Mouse (Mus musculus) MN1 (cell line): ENCODE data around the gene Il9r.
A peak's percentile ranks its signal among the peaks of the same experiment; 100 is the strongest.

Experiments used
- DNase-seq: peaks from one replicate; pipeline ENCODE4 v3.0.0-alpha.2; 2016; ENCODE audit warnings: low spot score

The Il9r gene

GRCm38 (mm10) chr11:32200075-32200601, at the start of gene Il9r:
Il9r (minus strand) TSS chr11:32200279.
- no peak for DNase-seq

DNA sequence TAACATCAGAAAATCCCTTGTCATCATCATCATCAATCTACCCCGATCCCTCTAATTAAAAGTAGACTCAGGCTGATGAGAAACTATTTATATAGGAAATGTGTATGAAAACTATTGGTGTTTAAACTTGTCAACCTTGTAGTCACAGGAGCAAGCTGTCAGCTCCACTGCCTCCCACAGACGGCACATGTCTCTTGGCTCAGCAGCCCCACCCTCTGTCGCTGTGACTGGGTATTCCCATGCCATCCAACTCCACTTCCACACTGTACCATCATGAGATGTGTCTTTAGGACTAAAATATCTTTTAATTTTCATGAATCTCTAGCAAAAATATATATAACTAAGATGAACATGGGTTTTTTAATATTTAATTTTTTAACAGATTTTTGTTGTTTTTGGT, 48.3 kb upstream of the Il9r start:
- DNase-seq, result no peak

DNA sequence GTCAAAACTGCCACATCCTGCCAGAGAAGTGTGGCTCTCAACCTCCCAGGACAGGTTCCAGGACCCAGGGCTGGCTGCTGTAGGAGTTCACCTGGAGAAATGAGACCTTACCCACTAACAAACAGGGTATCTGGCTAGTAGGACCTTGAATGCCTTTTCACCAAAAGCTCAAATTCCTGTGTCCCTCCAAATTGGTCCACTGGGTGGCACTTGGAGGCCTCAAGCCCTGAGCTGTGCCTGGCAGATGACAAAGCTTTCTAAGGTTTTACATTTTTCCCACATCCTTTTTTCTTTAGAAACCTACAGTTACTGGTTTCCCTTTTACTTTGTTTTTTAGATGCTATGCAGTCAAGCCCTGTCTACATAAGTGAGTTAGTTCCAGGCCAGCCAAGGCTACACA, 47.0 kb upstream of the Il9r start:
- DNase-seq, result peak; percentile 60

DNA sequence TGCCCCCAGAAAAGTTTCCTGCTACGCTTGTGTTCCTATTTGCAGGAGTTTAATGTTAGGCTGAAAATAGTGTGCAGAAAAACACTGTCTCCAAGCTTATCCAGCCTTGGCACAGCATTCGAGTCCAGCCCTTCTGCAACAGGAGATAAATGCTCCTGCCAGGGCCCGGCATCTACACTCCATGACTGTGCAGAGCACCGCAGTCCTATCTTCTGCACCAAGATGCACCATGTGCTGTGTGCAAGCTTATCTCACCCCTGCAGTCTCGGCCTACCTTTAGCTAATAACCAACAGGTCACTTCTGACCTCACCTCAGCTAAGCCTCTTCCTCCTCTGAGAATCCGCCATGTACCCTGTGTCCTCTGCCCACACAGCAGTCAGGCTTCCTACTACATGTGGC, 45.5 kb upstream of the Il9r start:
- DNase-seq, result no peak

- no peak for DNase-seq
Measured at GRCm38 (mm10) chr11:32244617-32245016, 44.5 kb upstream of the Il9r start.

GRCm38 (mm10) chr11:32244064-32244463, 44.0 kb upstream of the Il9r start:
- no peak for DNase-seq

GRCm38 (mm10) chr11:32243205-32243955, 43.3 kb upstream of the Il9r start:
- no peak for DNase-seq

GRCm38 (mm10) chr11:32242209-32242608, 42.1 kb upstream of the Il9r start:
- DNase-seq, result no peak

DNA sequence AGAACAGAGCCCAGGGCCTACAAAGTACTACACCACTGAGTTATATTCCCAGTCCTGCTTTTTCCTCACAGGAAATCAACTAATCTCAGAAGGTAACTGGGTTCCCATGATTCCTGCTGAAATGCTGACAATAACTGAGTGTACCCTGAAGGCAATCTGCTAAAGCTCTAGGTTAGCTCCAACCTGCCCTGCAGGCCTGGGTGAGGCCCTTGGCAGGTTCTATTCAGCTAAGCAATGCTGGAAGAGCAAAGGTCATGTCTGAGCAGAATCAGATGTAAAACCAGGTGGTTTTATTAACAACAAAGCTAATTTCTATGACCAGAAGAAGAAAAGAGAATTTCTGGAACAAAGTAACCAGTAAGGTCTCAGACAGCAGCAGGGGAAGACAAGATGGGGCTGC, 41.3 kb upstream of the Il9r start:
- DNase-seq, result no peak

DNA sequence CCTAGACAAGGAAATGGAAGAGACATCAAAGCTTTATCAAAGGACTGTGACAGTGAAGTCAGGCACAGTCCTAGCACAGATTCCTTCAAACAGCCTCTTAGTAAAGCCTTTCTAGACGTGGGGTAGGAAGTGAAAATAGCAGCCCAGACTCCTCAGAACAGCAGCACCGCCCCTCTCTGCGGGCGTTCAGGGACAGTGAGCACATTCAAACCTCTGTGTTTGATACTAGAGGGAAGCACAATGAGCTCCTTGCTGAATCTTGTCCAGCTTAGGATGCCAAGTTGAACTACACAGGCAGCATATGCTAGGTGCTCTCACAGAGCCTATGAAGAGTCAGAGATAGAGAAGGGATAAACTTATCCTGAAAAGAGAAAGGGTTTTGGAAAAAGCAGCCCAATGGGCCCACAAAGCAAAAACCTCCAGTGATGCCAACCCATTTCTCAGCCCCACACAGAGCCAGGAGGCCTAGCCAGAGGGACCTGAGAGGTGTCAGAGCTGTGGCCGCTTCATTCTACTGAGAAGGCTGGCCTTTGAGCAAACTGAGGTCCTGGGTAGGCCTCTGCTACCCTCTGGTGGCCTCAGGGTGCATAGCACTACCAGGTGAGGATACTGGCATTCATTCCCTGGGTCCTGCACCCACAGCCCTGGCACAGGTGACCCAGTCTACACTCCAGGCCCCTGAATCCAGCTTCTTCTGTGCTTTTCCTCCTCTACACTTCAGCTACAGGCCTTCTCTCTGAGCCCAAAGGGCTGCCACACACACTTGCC, 38.2 kb upstream of the Il9r start:
- peak; percentile 82 for DNase-seq

GRCm38 (mm10) chr11:32237411-32237795, 37.3 kb upstream of the Il9r start:
- no peak for DNase-seq

DNA sequence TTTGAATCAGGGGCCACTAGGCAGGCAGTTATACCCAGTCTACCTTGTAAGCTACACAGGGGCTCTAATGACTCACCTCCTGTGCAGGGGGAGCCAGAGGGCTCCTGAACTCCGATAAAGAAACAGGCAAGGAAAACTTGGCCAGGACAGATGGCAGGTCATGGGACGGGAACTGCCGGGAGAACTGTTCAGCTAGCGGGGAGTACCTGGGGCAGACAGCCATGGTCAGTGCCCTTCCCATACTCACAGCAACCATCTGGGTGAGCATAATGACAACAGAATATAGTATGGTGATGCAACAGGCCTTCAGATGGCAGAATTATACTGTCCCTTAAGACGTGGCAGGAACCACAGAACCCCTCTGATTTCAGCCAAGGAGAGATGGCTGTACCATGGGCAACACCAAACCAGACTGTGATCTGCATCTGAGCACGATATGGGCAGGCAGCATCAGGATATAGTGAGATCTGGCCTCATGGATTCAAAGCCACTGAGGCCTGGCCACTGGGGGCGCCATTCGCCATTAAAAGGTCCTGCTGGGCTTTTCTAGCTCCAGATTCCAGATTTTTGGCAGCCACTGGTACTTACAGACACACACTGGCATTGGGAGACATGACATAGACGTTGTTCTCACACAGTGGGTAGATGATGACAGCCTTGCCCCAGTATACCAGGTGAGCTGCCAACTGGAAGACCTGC, 36.8 kb upstream of the Il9r start:
- peak; percentile 79 for DNase-seq

DNA sequence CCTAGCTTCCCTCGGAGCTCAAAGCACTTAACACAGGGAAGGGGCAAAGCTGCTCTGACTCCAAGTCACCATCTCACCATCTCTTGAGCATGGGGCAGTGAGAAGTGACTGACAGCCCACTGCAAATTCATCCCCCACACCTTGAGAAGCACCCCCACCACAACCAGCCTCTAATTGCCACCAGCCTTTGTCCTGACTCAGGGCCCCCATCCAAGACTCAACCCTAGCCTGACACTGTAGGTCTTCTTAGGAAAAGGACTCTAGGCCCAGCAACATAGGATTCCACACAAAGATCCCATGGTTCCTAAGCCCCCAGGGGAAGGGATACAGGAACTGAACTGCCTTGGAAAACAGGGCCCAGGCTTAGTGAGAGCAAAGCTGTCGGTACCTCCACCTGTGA, 36.1 kb upstream of the Il9r start:
- no peak for DNase-seq

DNA sequence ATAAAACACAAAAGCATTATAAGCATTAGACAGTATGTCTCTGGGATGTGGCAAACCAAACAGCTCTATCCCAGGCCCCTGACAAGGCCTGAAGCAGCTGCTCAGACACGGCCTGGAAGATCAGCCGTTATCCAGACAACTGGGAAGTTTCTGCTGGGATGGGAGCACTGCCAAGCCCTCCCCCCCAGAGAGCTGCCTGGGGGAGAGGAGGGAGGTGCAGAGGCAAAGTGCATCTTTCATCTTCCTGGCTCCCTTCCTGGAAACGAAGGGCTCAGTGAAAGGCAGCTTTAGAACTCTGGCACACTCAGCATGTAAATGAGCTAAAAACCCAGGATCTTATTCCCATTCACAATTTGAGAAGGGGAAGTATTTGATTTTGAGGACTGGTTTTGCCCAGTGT, 35.6 kb upstream of the Il9r start:
- peak; percentile 86 for DNase-seq

- DNase-seq, result no peak
Measured at GRCm38 (mm10) chr11:32234816-32235485, 34.9 kb upstream of the Il9r start.

DNA sequence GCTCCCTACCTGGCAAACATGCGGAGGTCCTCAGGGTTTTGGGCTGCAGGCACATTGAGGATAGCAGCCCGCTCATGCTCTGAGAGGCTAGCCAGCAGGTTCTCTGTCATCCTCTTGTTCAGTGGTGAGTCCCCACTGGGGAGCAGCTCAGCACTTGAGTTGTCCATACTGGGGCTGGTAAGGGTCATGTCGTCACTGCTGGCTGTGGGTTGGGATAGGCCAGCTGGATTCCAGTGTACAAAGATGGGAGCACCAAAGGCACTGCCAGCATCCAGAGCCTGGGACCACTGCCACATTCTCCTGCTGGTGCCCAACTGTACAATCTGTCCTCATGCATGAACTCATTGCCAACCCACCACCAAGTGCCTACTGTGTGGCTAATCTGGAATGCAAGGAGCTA, 33.8 kb upstream of the Il9r start:
- no peak for DNase-seq

GRCm38 (mm10) chr11:32232848-32233247, 32.8 kb upstream of the Il9r start:
- no peak for DNase-seq

GRCm38 (mm10) chr11:32231125-32231524, 31.0 kb upstream of the Il9r start:
- no peak for DNase-seq

DNA sequence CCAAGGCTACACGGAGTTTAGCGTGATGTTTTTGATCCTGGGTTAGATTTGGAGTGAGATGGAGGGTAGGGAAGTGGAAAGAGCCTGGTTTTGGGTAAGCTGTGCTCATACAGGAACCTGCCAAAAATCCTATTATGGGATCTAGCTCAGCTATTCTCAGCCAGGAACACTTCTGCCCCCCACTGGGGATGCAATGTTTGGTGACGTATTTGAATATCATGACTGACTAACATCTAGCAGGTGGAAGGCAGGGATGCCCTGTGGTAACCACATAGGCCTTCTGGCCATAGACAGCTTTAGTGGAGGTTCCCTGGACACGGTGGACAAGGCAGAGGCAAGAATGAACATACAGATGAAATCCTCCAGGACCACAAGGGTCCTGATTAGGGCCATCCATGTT, 30.1 kb upstream of the Il9r start:
- DNase-seq, result no peak

GRCm38 (mm10) chr11:32228292-32228845, 28.3 kb upstream of the Il9r start:
- DNase-seq, result no peak

DNA sequence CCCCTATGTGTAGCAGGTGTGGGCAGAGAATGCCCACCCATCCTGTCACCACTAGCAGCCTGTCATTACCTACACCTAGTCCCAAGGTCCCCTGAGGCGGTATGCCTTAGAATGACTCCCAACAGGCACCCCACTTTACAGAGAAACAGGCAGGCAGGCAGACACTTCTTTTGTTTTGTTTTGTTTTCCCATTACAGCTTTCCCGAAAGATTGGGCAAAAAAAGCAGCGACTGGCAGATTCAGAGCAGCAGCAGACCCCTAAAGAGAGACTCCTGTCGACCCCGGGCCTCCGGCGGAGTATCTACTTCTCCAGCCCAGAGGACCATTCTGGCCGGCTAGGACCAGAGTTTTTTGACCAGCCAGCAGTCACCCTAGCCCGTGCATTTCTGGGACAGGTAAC, 27.5 kb upstream of the Il9r start:
- no peak for DNase-seq

GRCm38 (mm10) chr11:32227041-32227440, 27.0 kb upstream of the Il9r start:
- no peak for DNase-seq
